Mouse (Mus musculus): ENCODE measurements around the gene Maob. TPM values are rescaled to one million over a fixed set of nuclear protein-coding genes. Genes with fewer than 3 reads are reported as not detected.

Gene Maob
- polyA plus RNA-seq, 1 experiment = 1.8 TPM

GRCm38 (mm10) chrX:16826028-16826427, 8.9 kb upstream of the Maob start:
- TF ChIP-seq POLR2A (IDR thresholded peaks at IDR 0.05; ENCODE audit: insufficient read depth, low read length) (no peak), CTCF (IDR thresholded peaks at IDR 0.05; ENCODE audit: low read depth, low read length) (no peak), EP300 (IDR thresholded peaks at IDR 0.05; ENCODE audit: insufficient read depth, low read depth, low read length) (no peak)
- H3K9me3 ChIP-seq (replicated peaks; ENCODE audit: control insufficient read depth, insufficient read depth, low read length, poor library complexity, severe bottlenecking) = no peaks in the 10 kb centered on the region
- no peaks in the 10 kb centered on the region for H3K4me1 ChIP-seq (ENCODE audit: control insufficient read depth, insufficient read depth, low read length)
- no peaks in the 10 kb centered on the region for H3K27me3 ChIP-seq (ENCODE audit: control insufficient read depth, insufficient read depth, low read length, poor library complexity, severe bottlenecking)
- no peak overlapping the region for H3K27ac ChIP-seq (ENCODE audit: insufficient read depth, low read length)
- H3K4me3 ChIP-seq (ENCODE audit: low read depth, low read length) = no peak overlapping the region
- no peak overlapping the region for H3K9ac ChIP-seq (ENCODE audit: low read depth, poor library complexity, severe bottlenecking)
- no peaks in the 10 kb centered on the region for H3K36me3 ChIP-seq (ENCODE audit: control insufficient read depth, insufficient read depth, low read length, poor library complexity, severe bottlenecking)

- H3K36me3 ChIP-seq (ENCODE audit: control insufficient read depth, insufficient read depth, low read length, poor library complexity, severe bottlenecking) = no peaks in the 10 kb centered on the region
- H3K27ac ChIP-seq (ENCODE audit: insufficient read depth, low read length) = no peak overlapping the region
- H3K9ac ChIP-seq (ENCODE audit: low read depth, poor library complexity, severe bottlenecking) = no peak overlapping the region
- H3K4me3 ChIP-seq (ENCODE audit: low read depth, low read length) = no peak overlapping the region
- no peak for TF ChIP-seq POLR2A (IDR thresholded peaks at IDR 0.05; ENCODE audit: insufficient read depth, low read length)
- TF ChIP-seq EP300 (IDR thresholded peaks at IDR 0.05; ENCODE audit: insufficient read depth, low read depth, low read length) = no peak
- no peak for TF ChIP-seq CTCF (IDR thresholded peaks at IDR 0.05; ENCODE audit: low read depth, low read length)
- H3K9me3 ChIP-seq (replicated peaks; ENCODE audit: control insufficient read depth, insufficient read depth, low read length, poor library complexity, severe bottlenecking) = no peaks in the 10 kb centered on the region
- H3K4me1 ChIP-seq (ENCODE audit: control insufficient read depth, insufficient read depth, low read length) = no peaks in the 10 kb centered on the region
- H3K27me3 ChIP-seq (ENCODE audit: control insufficient read depth, insufficient read depth, low read length, poor library complexity, severe bottlenecking) = no peaks in the 10 kb centered on the region
Observed at GRCm38 (mm10) chrX:16815965-16816364, 1.2 kb downstream of the Maob start.

GRCm38 (mm10) chrX:16812080-16812479, 5.1 kb downstream of the Maob start:
- Histone ChIP-seq H3K4me1 (ENCODE audit: control insufficient read depth, insufficient read depth, low read length) (no peaks in the 10 kb centered on the region), H3K27ac (ENCODE audit: insufficient read depth, low read length) (no peak overlapping the region), H3K27me3 (ENCODE audit: control insufficient read depth, insufficient read depth, low read length, poor library complexity, severe bottlenecking) (no peaks in the 10 kb centered on the region), H3K9me3 (replicated peaks; ENCODE audit: control insufficient read depth, insufficient read depth, low read length, poor library complexity, severe bottlenecking) (no peaks in the 10 kb centered on the region), H3K9ac (ENCODE audit: low read depth, poor library complexity, severe bottlenecking) (no peak overlapping the region), H3K36me3 (ENCODE audit: control insufficient read depth, insufficient read depth, low read length, poor library complexity, severe bottlenecking) (no peaks in the 10 kb centered on the region), H3K4me3 (ENCODE audit: low read depth, low read length) (no peak overlapping the region)
- TF ChIP-seq POLR2A (IDR thresholded peaks at IDR 0.05; ENCODE audit: insufficient read depth, low read length) (no peak), CTCF (IDR thresholded peaks at IDR 0.05; ENCODE audit: low read depth, low read length) (no peak)

GRCm38 (mm10) chrX:16767453-16767852, 49.7 kb downstream of the Maob start:
- Histone ChIP-seq H3K4me1 (ENCODE audit: control insufficient read depth, insufficient read depth, low read length) (no peaks in the 10 kb centered on the region), H3K9me3 (replicated peaks; ENCODE audit: control insufficient read depth, insufficient read depth, low read length, poor library complexity, severe bottlenecking) (no peaks in the 10 kb centered on the region), H3K9ac (ENCODE audit: low read depth, poor library complexity, severe bottlenecking) (no peak overlapping the region), H3K27me3 (ENCODE audit: control insufficient read depth, insufficient read depth, low read length, poor library complexity, severe bottlenecking) (no peaks in the 10 kb centered on the region), H3K4me3 (ENCODE audit: low read depth, low read length) (no peak overlapping the region), H3K36me3 (ENCODE audit: control insufficient read depth, insufficient read depth, low read length, poor library complexity, severe bottlenecking) (no peaks in the 10 kb centered on the region), H3K27ac (ENCODE audit: insufficient read depth, low read length) (no peak overlapping the region)
- TF ChIP-seq EP300 (IDR thresholded peaks at IDR 0.05; ENCODE audit: insufficient read depth, low read depth, low read length) (no peak), CTCF (IDR thresholded peaks at IDR 0.05; ENCODE audit: low read depth, low read length) (no peak), POLR2A (IDR thresholded peaks at IDR 0.05; ENCODE audit: insufficient read depth, low read length) (no peak)

GRCm38 (mm10) chrX:16766156-16766555, 51.0 kb downstream of the Maob start:
- H3K9me3 ChIP-seq (replicated peaks; ENCODE audit: control insufficient read depth, insufficient read depth, low read length, poor library complexity, severe bottlenecking) = no peaks in the 10 kb centered on the region
- no peaks in the 10 kb centered on the region for H3K4me1 ChIP-seq (ENCODE audit: control insufficient read depth, insufficient read depth, low read length)
- H3K9ac ChIP-seq (ENCODE audit: low read depth, poor library complexity, severe bottlenecking) = no peak overlapping the region
- H3K27me3 ChIP-seq (ENCODE audit: control insufficient read depth, insufficient read depth, low read length, poor library complexity, severe bottlenecking) = no peaks in the 10 kb centered on the region
- no peak overlapping the region for H3K27ac ChIP-seq (ENCODE audit: insufficient read depth, low read length)
- H3K36me3 ChIP-seq (ENCODE audit: control insufficient read depth, insufficient read depth, low read length, poor library complexity, severe bottlenecking) = no peaks in the 10 kb centered on the region
- no peak overlapping the region for H3K4me3 ChIP-seq (ENCODE audit: low read depth, low read length)
- no peak for TF ChIP-seq CTCF (IDR thresholded peaks at IDR 0.05; ENCODE audit: low read depth, low read length)
- no peak for TF ChIP-seq EP300 (IDR thresholded peaks at IDR 0.05; ENCODE audit: insufficient read depth, low read depth, low read length)
- TF ChIP-seq POLR2A (IDR thresholded peaks at IDR 0.05; ENCODE audit: insufficient read depth, low read length) = no peak

GRCm38 (mm10) chrX:16761430-16761829, 55.7 kb downstream of the Maob start:
- H3K36me3 ChIP-seq (ENCODE audit: control insufficient read depth, insufficient read depth, low read length, poor library complexity, severe bottlenecking) = no peaks in the 10 kb centered on the region
- no peak overlapping the region for H3K9ac ChIP-seq (ENCODE audit: low read depth, poor library complexity, severe bottlenecking)
- no peaks in the 10 kb centered on the region for H3K9me3 ChIP-seq (replicated peaks; ENCODE audit: control insufficient read depth, insufficient read depth, low read length, poor library complexity, severe bottlenecking)
- no peak overlapping the region for H3K4me3 ChIP-seq (ENCODE audit: low read depth, low read length)
- no peaks in the 10 kb centered on the region for H3K4me1 ChIP-seq (ENCODE audit: control insufficient read depth, insufficient read depth, low read length)
- TF ChIP-seq POLR2A (IDR thresholded peaks at IDR 0.05; ENCODE audit: insufficient read depth, low read length) = no peak
- no peak for TF ChIP-seq CTCF (IDR thresholded peaks at IDR 0.05; ENCODE audit: low read depth, low read length)
- TF ChIP-seq EP300 (IDR thresholded peaks at IDR 0.05; ENCODE audit: insufficient read depth, low read depth, low read length) = no peak
- H3K27ac ChIP-seq (ENCODE audit: insufficient read depth, low read length) = no peak overlapping the region
- no peaks in the 10 kb centered on the region for H3K27me3 ChIP-seq (ENCODE audit: control insufficient read depth, insufficient read depth, low read length, poor library complexity, severe bottlenecking)
